Mouse (Mus musculus): ENCODE results near the gene Trim24. TPM values are rescaled to one million over a fixed set of nuclear protein-coding genes. Genes with fewer than 3 reads are reported as not detected.
"Not testable (repeated sequence)": the region's sequence is repeated elsewhere in the genome, so short reads cannot be mapped to it uniquely, and the experiment has no call there.

The Trim24 gene
- polyA plus RNA-seq (2015; fragmentation: Nextera tagmentation; extraction: Ambion mirVana) = 19.9 and 21.2 TPM in 2 replicates

DNA sequence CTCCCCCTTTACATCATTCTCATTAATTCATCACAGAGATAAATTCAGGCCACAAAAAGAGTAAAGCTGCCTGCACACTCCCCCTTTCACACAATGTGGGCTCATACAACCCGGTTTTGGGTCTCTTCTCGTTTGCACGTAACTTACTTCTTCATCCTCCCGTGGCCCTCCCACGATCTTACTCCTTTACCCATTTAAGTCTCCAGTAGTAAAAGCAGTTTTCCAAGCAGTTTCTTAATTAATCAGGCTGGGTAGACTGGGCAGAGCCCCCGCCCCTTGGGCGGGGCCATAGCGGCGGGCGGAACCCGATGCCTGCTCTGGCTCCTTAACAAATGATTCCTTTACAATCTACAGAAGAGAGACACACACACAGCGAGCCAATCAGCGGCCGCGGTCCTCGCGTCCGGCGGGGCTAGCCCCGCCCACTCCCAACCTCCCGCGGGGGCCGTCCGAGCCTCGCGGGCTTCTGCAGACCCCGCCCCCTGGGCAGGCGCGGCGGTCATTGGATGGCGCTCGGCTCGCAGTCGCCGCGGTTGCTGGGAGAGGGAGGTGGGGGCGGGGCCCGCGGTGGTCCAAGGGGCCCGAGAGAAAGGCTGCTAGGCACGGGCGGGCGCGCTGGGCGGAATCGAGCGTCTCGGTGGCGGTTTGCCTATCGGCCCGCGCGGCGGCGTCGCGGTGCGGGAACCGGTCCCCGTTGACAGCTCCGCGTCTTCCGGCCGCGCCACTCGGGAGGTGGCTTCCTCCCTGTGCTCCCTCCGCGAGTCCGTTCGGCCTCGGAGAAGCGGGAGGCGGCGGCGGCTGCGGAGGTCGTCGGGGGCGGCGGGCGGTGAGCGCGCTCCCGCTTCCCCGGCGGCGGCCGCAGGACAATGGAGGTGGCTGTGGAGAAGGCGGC, at the start of gene Trim24:
Gene Trim24 (plus strand): TSS at position 567 of the 892 bp plus-strand sequence.
- Histone ChIP-seq H3K27me3 (replicated peaks) (no peaks in the 10 kb centered on the region), H3K4me3 (peak within 1 kb of the TSS; percentile 65), H3K4me2 (peak within 1 kb of the TSS; percentile 46), H3K9me3 (peaks cover 24% of the 10 kb centered on the region), H3K36me3 (replicated peaks) (peaks cover 6% of the 10 kb centered on the region; the same call in 1 of the 2 replicates), H3K4me1 (0 out of 2 replicates have a peak, but pooled peaks cover 2% of the 10 kb centered on the region), H3K27ac (peak within 1 kb of the TSS; percentile 98), H3K9ac (peak within 1 kb of the TSS; percentile 76)
- peak; percentile 98 for ATAC-seq (replicated peaks)
- WGBS = under 1% methylated on average over 73 of the region's 89 CpGs

DNA sequence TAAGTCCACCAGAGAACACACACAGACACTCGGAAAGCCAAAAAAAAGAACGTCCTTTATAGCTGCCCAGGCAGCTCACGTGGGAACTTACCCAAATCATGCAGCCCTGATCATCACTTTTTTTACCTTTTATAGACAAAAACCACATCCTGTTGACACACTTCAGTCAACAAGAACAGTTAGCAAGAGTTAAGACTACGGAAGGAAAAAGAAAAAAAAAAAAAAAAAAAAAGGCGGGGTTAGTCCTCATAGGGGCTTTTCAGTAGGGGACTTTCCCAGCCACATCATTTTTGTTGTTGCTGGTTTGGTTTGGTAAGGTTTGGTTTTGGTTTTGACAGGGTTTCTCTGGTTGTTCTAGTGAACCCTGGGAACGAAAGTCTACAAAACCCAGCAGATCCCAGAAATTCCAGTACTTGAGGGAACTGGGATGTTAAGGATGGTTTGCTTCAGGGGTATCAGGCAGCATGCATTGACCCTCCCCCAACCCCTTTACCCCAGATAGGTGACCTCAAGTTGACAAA, 49.0 kb upstream of the Trim24 start:
- H3K36me3 ChIP-seq (replicated peaks) = no peaks in the 10 kb centered on the region
- H3K4me3 ChIP-seq = no peak overlapping the region
- WGBS = 88% methylated on average over 6 of the region's 6 CpGs
- no peaks in the 10 kb centered on the region for H3K27me3 ChIP-seq (replicated peaks)
- no peak overlapping the region for H3K27ac ChIP-seq
- H3K4me1 ChIP-seq = no peaks in the 10 kb centered on the region
- H3K9ac ChIP-seq = no peak overlapping the region
- H3K4me2 ChIP-seq = no peak overlapping the region
- ATAC-seq (replicated peaks) = no peak
- no peaks in the 10 kb centered on the region for H3K9me3 ChIP-seq

DNA sequence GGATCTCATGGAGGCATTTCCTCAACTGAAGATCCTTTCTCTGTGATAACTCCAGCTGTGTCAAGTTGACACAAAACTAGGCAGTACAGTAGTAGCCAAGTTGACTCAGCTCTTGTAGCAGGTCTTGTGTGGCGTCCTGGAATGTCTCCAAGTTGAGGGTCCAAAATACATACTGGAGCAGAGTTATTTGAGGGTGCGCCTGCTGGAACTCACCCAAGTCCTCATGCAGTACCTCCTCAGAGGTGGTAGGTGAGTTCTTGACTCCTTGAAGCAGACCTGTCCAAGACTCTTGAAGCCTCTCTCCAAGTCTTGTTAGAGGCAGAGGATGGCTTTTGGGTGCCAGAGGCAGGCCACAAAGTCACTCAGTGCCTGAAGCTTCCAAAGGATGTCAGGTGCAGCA, 48.2 kb upstream of the Trim24 start:
- H3K4me2 ChIP-seq = no peak overlapping the region
- H3K27ac ChIP-seq = no peak overlapping the region
- H3K9ac ChIP-seq = no peak overlapping the region
- whole genome bisulfite sequencing = 93% methylated on average over 2 of the region's 2 CpGs
- no peaks in the 10 kb centered on the region for H3K27me3 ChIP-seq (replicated peaks)
- no peaks in the 10 kb centered on the region for H3K9me3 ChIP-seq
- no peak for ATAC-seq (replicated peaks)
- H3K4me3 ChIP-seq = no peak overlapping the region
- no peaks in the 10 kb centered on the region for H3K4me1 ChIP-seq
- no peaks in the 10 kb centered on the region for H3K36me3 ChIP-seq (replicated peaks)

DNA sequence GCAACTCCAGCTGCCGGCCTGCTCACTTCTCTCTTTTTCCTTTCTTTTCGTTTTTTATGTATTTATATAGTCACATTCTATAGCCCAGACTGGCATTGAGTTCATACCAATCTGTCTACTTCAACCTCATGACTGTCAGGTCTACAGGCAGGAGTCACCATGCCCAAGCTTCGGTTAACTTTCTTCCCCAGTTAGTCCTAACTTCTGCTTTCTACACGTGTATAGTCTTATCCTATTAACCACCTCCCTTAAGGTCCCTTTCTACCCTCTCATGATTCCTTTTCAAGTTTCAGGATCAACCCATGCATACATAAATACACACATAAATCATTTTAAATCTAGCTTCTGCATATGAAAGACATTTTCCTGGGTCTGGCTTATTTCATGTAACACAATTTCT, 46.9 kb upstream of the Trim24 start:
- no peak overlapping the region for H3K27ac ChIP-seq
- ATAC-seq (replicated peaks) = no peak
- no peaks in the 10 kb centered on the region for H3K4me1 ChIP-seq
- WGBS = 88% methylated on average over 4 of the region's 4 CpGs
- no peak overlapping the region for H3K4me2 ChIP-seq
- no peak overlapping the region for H3K4me3 ChIP-seq
- H3K9ac ChIP-seq = no peak overlapping the region
- H3K9me3 ChIP-seq = no peaks in the 10 kb centered on the region
- H3K27me3 ChIP-seq (replicated peaks) = no peaks in the 10 kb centered on the region
- H3K36me3 ChIP-seq (replicated peaks) = no peaks in the 10 kb centered on the region

DNA sequence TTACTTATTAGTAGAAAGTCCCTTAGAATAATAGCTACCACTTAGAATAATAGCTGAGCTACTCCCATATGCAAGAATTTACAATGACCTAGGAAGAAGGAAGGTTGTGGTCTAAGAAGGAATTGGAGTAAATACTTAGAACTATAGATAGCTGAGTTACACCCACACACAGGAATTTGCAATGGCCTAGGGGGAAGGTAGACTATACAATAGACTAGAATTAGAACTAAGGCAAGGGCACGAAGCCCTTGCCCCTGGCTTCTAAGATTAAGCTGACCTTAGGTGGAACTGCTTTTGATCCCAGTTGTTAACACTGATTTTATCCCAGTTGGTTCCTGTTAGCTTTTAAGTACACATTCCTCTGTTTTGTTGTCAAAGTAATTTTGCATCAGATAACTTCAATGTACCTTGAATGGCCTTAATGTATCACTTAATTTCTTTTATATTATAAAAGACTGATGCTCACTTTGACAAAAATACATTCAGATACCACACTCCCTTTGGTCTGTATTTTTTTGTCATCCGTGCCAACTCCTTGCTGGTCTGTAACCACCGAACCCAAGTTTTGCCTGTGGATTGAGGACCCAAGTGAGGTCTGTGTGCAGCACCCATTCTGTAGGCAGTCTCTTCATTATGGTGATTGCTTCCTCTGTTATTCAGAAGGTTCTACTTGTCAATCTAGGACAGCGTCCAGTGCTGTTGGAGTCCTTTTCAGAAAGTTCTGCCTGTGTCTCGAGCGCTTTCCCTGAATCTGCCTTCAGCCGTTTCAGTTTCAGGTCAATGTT, 45.1 kb upstream of the Trim24 start:
- WGBS = 90% methylated on average over 7 of the region's 7 CpGs
- ATAC-seq (replicated peaks); H3K9me3 ChIP-seq; H3K9ac ChIP-seq; H3K27me3 ChIP-seq (replicated peaks); H3K4me3 ChIP-seq; H3K36me3 ChIP-seq (replicated peaks); H3K27ac ChIP-seq; H3K4me1 ChIP-seq; H3K4me2 ChIP-seq: not testable (repeated sequence)

DNA sequence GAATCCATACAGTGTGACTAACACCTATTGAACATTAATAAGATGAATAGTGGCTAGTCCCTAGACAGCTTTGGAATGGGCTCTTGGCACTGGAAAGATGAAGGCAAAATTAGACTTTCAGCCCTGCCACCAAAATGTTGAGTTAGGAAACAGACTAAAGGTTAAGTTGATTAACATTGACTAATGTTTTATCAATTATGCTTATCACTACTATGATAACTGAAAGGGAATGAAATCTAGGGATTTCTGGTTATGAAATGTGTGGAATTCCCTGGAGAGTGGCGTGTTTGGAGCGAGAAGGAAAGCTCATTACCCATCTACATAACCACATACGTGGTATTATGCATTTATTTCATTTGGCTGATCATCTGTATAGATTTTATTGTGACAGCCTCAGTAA, 41.7 kb upstream of the Trim24 start:
- H3K4me1 ChIP-seq = no peaks in the 10 kb centered on the region
- WGBS = 92% methylated on average over 3 of the region's 3 CpGs
- H3K27me3 ChIP-seq (replicated peaks) = no peaks in the 10 kb centered on the region
- no peak overlapping the region for H3K9ac ChIP-seq
- no peaks in the 10 kb centered on the region for H3K9me3 ChIP-seq
- no peaks in the 10 kb centered on the region for H3K36me3 ChIP-seq (replicated peaks)
- H3K4me2 ChIP-seq = no peak overlapping the region
- ATAC-seq (replicated peaks) = no peak
- H3K4me3 ChIP-seq = no peak overlapping the region
- no peak overlapping the region for H3K27ac ChIP-seq

DNA sequence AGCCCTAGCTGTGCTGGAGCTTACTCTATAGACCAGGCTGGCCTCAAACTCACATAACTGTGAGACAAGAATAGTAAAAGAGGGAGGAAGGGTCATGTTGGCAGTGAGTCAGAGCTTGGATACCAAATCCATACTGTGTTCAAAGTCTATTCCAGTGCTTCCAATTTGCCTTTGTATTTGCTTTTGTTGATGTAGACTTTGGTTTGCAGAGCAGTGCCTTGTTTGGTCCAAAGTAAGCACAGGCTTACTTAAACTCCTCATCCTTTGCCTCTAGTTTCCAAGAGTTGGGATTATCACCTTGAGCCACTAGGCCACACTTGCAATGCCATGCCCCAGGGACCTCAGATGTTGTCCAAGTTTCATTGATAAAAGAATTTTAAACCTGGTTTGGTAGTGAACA, 41.0 kb upstream of the Trim24 start:
- Histone ChIP-seq H3K4me3 (no peak overlapping the region), H3K9ac (no peak overlapping the region), H3K4me1 (no peaks in the 10 kb centered on the region), H3K4me2 (no peak overlapping the region), H3K27ac (no peak overlapping the region), H3K9me3 (no peaks in the 10 kb centered on the region), H3K36me3 (replicated peaks) (no peaks in the 10 kb centered on the region), H3K27me3 (replicated peaks) (no peaks in the 10 kb centered on the region)
- no peak for ATAC-seq (replicated peaks)

DNA sequence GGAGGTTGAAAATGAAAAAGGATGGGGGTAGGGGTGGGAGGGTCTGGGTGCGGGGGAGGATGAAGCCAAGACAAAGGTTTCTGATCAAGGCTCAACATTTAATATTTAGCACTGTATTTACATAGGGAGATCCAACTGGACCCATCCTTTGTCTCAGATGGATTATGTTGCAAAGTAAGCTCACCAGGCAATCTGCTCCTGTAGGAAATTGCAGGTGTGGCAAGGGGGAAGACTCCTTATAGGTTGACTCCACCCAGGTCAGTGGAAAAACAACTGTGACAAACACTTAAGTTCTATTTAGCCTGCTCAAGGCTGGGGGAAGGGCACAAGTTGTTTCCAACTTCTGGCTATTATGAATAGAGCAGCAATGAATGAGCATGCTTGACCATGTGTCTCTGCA, 36.9 kb upstream of the Trim24 start:
- 89% methylated on average over 1 of the region's 1 CpGs for whole genome bisulfite sequencing
- no peak overlapping the region for H3K4me2 ChIP-seq

DNA sequence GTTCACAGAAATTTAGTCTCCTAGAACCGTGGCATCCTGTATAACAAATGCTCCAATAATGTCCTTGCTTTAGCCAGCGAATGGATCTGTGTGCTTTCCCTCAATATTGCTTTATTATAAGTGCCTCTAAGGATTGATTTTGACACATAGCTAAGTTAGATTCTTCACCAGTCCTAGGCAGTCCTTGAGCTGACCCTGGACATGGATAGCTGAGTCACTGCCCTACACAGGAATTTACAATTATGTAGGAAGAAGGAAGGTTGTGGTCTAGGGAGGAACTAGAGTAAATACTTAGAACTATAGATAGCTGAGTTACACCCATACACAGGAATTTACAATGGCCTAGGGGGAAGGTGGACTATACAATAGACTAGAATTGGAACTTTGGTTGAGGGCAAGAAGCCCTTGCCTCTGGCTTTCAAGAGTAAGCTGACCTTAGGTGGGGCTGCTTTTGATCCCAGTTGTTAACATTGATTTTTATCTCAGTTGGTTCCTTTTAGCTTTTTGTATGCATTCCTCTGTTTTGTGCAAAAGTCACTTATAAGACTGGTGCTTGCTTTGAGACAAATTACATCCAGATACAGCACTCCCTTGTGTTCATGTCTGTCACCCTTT, 33.6 kb upstream of the Trim24 start:
- H3K36me3 ChIP-seq (replicated peaks); H3K9ac ChIP-seq; H3K27ac ChIP-seq; H3K4me2 ChIP-seq; H3K9me3 ChIP-seq; ATAC-seq (replicated peaks); H3K4me1 ChIP-seq; H3K4me3 ChIP-seq; H3K27me3 ChIP-seq (replicated peaks): not testable (repeated sequence)
- WGBS = 89% methylated on average over 2 of the region's 2 CpGs

More for the DNA sequence above, 36.9 kb upstream of the Trim24 start:
- Histone ChIP-seq H3K27me3 (replicated peaks) (no peaks in the 10 kb centered on the region), H3K4me3 (no peak overlapping the region), H3K9me3 (no peaks in the 10 kb centered on the region), H3K36me3 (replicated peaks) (no peaks in the 10 kb centered on the region), H3K4me1 (no peaks in the 10 kb centered on the region), H3K27ac (no peak overlapping the region), H3K9ac (no peak overlapping the region)
- ATAC-seq (replicated peaks) = no peak

DNA sequence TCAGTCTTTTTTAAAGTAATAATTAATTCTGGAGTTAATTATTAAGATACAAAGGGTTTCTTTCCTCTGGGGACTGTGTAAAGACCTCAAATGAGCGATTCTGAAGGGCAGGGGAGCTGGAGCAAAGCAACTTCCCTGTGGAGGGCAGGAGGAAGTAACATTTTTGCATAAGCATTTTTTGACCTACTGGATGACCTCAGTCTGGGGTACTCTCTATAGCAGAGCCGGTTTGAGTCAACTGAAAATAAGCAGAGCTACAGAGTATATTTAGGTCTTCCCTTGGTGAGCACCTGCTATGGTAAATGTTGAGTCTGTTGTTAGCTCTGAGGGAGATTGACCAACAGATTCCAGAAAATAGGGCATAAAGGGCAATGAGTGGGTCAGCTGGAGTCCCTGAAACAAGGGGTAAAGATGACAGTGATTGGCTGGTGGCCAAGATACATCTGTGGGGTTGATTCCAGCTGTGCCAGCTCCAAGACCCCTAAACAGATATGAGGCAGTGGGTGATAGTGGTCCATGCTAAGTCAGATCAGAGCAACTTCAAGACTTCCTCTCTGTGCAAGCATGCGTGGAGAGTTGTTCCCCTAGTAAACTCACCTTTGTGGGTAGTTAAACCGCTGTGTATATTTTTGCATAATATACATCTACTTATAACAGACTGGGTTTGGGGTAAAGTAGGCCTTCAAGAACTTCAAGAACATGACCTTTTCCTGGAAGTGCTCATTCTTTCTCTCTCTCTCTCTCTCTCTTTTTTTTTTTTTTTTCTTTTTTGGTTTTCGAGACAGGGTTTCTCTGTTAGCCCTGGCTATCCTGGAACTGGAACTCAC, 27.6 kb upstream of the Trim24 start:
- no peaks in the 10 kb centered on the region for H3K4me1 ChIP-seq
- no peaks in the 10 kb centered on the region for H3K36me3 ChIP-seq (replicated peaks)
- H3K27me3 ChIP-seq (replicated peaks) = no peaks in the 10 kb centered on the region
- H3K27ac ChIP-seq = no peak overlapping the region
- no peak overlapping the region for H3K4me3 ChIP-seq
- WGBS = 87% methylated on average over 5 of the region's 5 CpGs
- ATAC-seq (replicated peaks) = no peak
- no peak overlapping the region for H3K9ac ChIP-seq
- H3K4me2 ChIP-seq = no peak overlapping the region
- H3K9me3 ChIP-seq = peaks cover 1% of the 10 kb centered on the region; the same call in 1 of the 2 replicates

DNA sequence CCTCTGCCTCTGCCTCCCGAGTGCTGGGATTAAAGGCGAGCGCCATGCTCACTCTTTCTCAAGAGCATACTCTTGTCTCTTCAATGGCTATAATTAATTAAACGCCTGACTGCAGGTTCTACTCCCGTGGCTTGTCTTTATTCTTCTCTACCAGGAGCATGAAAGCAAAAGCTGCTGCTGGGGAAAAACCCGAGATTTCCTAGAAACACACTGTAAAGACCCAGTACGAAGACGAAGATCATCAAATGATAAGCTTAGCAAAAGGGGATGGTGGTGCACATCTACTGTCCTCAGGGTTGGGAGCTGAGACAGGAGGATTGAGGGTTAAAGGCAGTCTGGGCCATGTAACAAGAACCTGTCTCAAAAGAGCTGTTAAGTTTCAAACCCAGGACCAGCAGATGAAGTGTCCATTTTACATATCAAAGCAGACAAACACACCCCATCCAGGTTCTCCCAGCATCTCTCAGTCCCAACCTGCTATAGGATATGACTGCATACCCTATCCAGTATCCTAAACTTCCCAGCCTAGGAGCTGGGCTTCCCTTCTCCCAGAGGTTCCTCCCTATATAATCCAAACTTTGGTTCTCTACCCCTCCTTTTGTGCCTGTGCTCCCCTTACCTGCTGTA, 26.9 kb upstream of the Trim24 start:
- 91% methylated on average over 8 of the region's 8 CpGs for WGBS

More for the DNA sequence above, 26.9 kb upstream of the Trim24 start:
- H3K4me2 ChIP-seq = no peak overlapping the region
- H3K27me3 ChIP-seq (replicated peaks) = no peaks in the 10 kb centered on the region
- peaks cover 7% of the 10 kb centered on the region; the same call in 1 of the 2 replicates for H3K9me3 ChIP-seq
- H3K4me3 ChIP-seq = no peak overlapping the region
- H3K36me3 ChIP-seq (replicated peaks) = no peaks in the 10 kb centered on the region
- H3K4me1 ChIP-seq = no peaks in the 10 kb centered on the region
- no peak overlapping the region for H3K9ac ChIP-seq
- H3K27ac ChIP-seq = no peak overlapping the region
- no peak for ATAC-seq (replicated peaks)

Measured in midbrain, embryonic 15.5 days (tissue).